Mouse (Mus musculus): ENCODE measurements around the gene Pawr.

GRCm38 (mm10) chr10:108292651-108293050, 39.3 kb upstream of the Pawr start:
- TF ChIP-seq POLR2A (IDR thresholded peaks at IDR 0.05; ENCODE audit: insufficient read depth, low read length), result no peak
- TF ChIP-seq EP300 (IDR thresholded peaks at IDR 0.05; ENCODE audit: insufficient read depth, low read depth, low read length), result no peak

All from ES-Bruce4 (cell line).